Mouse (Mus musculus) adrenal gland, postnatal 4 days (tissue): ENCODE results near the gene Lhpp. TPM values are rescaled to one million over a fixed set of nuclear protein-coding genes. Genes with fewer than 3 reads are reported as not detected.

Experiments
- DNase-seq, 2 experiments: peaks; one replicate each; pipeline ENCODE4 v3.0.0; 2021 to 2022; ENCODE audit warnings: low spot score in 2 of 2, mixed read lengths in 2 of 2
- long read RNA-seq, 2 experiments: library from polyadenylated mRNA; stranded (forward); transcript quantifications; one replicate each; pipeline ENCODE4 v2.0.0; 2021
- total RNA-seq, 2 experiments: library from RNA; stranded (reverse); gene quantifications; 2 replicates each; pipeline ENCODE4 v1.2.3; 2021

The Lhpp gene
- total RNA-seq = 10 to 100 TPM; 18.7 to 18.9 TPM
- long read RNA-seq, experiment 1, transcript Lhpp-201 (7 exons, 1,612 nt) = major isoform, 17 of 22 reads
- long read RNA-seq, experiment 1, partial matches to known transcripts = 3 of 22 reads
- long read RNA-seq, experiment 1, other reads (novel, unspliced or antisense) = 2 of 22 reads
- long read RNA-seq, experiment 2, transcript Lhpp-201 (7 exons, 1,612 nt) = major isoform, 18 of 21 reads
- long read RNA-seq, experiment 2, partial matches to known transcripts = 1 of 21 reads
- long read RNA-seq, experiment 2, other reads (novel, unspliced or antisense) = 2 of 21 reads

DNA sequence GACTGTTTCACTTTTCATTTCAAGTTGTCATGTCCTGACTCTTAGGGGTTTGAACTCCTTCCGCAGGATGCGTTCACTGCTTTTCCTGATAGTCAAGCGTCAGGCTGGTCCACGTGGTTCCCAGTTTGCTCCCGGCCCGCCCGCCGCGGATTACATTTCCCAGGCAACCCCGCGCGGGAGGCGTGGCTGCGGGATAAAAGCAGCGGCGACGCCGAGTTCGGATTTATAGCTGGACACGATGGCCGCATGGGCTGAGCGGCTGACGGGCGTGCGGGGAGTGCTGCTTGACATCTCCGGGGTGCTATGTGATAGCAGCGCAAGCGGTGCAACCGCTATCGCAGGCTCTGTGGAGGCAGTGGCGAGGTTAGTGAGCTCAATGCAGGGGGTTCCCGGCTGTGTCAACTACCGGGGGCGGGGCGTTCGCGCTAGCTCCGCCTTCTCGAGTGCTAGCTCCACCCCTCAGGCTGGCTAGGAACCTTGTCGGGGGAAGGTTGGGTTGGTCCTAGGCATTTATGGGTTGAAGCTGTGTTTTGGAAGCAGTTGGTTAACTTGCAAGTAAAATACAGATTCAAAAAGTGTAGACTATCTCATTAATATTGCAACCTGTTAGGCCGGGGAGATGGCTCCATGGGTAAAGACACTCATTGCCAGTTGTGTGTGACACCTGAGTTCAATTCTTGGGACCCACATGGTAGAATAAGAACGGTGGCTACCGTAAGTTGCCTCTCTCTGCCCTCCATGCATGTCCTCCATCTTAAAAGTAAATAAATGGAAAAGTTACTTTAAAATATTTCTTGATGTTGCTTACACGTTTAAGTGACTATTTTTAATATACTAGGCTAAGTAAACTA lies at the start of gene Lhpp:
Gene Lhpp, plus strand, starts transcription at position 171 of the 851 bp plus-strand sequence.
- peak; percentile 67 to 80 for DNase-seq

- DNase-seq = no peak
Measured at GRCm38 (mm10) chr7:132565831-132566230, 44.6 kb upstream of the Lhpp start.

GRCm38 (mm10) chr7:132568817-132569216 lies 41.6 kb upstream of the Lhpp start:
- DNase-seq = no peak

DNA sequence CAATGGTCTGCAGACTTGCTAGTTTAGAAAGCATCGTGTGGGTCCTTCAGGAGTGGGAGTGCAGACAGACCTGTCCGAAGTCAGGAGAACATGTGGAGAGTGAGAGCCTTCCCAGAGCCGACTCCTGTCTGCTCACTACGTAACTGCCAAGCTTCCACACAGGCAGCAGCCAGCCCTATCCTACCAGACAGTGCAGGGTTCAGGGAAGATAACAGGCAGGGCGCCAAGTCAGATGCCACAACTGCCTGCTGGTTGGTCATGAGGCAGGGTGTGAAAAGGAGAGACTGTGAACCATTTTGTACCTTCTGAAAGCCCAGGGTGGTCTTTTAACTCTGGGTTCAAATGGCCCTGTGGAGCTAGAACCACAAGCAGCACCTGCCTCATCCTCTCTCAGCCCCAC lies 40.4 kb upstream of the Lhpp start:
- no peak for DNase-seq

- DNase-seq = no peak
Measured at GRCm38 (mm10) chr7:132571481-132571880, 39.0 kb upstream of the Lhpp start.

DNA sequence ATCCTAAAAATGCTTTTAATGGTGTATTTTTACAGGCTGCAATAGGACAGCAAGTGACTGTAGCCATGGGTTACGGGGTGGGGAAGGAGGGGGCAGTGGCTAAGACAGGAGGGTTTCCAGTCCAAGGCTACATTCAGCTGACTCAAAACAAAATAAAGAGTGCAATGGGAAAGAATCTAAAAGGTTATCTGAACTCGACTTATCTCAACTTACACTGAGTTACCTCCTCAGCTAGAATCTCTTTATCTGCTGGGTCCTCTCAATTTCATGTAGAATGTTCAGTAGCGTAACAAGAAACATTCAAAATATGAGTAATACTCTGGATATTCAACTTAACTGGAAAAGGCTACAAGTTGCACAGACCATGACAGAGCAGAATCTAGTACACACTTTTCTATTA lies 37.7 kb upstream of the Lhpp start:
- no peak for DNase-seq

GRCm38 (mm10) chr7:132573205-132573604 lies 37.2 kb upstream of the Lhpp start:
- no peak for DNase-seq

GRCm38 (mm10) chr7:132574646-132575045 lies 35.8 kb upstream of the Lhpp start:
- no peak for DNase-seq

- peak; percentile 53 to 66 for DNase-seq
Measured at GRCm38 (mm10) chr7:132575623-132576022, 34.8 kb upstream of the Lhpp start.

DNA sequence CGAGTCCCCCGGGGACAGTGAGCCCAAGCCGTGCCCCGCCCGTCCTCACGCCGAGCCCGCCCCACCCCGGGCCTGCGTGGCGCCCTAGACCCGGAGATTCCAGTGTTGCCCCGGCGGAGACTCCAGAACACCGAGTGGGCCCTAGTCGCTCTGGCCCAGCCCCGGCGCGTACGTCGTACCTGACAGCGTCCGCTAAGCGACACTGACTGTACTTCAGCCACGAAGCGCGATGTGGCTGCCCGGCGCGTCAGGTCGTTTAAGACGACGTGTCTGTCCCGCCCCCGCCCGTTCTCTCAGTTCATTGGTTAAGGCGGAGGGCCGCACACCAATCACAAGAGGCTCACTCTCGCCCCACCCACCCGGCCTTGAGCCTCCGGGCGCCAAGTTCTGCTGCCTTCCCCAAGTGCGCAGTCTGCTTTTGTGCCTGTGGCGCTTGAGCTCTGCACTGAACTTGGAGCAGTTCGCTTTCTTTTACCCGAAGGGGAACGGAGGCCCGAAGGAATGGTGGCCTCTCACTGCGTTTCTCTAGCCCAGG lies 34.3 kb upstream of the Lhpp start, which contains the start of gene Oat:
Gene Oat, minus strand, starts transcription at position 283 of the 535 bp plus-strand sequence.
- DNase-seq = peak; percentile 78 to 88

DNA sequence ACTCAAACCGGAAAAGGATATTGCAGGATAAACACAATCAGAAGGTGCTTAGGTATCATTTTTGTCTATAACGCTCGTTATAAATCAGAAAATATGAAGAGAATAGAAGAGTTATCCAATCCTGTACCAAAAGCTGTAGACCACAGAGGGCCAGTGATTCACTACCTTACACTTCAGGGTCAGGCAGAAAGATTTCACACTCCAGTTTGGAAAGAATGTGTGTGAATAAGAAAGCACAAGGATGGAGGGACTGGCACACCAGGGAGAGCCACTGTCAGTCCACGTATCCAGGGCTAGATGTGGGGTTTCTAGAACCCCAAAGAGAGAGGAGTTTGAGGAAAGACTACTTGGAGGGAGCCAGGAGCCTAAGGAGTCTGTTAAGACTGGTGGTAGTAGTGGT lies 33.5 kb upstream of the Lhpp start:
- no peak for DNase-seq

DNA sequence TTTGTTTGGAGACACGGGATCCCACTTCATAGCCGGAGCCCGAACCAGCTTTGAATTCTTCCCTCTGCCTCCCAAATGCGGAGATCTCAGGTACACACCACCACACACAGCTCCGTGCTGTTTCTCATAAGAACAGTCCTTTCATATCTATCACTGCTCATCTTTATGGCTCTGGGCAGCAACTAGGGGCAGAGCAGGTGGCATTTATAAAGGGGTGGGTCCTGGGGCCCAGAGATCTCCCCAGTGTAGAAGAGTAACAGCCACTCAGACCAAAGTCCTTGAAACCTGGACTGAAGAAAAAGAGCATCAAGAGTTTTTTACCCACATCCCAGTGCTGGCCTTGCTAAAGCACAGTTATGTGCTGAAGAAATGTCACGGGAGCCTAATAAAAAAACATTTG lies 29.9 kb upstream of the Lhpp start:
- DNase-seq = no peak

DNA sequence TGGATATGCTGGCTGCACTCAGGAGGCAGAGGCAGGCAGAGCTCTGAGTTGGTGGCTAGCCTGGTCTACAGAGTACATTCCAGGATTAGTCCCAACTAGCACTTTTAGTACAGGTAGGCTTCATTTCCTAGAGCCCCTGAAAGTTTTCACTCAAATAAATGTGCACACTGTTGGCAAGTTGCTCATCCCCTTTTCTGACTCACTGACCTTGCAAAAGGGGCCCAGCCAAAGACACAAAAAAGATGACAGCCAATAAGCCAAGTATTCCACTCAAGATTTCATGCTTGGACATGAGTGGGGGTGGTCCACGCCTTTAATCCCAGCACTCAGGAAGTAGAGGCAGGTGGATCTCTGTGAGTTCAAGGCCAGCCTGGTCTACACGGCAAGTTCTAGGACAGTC lies 29.0 kb upstream of the Lhpp start:
- no peak for DNase-seq

- no peak for DNase-seq
Measured at GRCm38 (mm10) chr7:132585695-132586491, 24.5 kb upstream of the Lhpp start.

DNA sequence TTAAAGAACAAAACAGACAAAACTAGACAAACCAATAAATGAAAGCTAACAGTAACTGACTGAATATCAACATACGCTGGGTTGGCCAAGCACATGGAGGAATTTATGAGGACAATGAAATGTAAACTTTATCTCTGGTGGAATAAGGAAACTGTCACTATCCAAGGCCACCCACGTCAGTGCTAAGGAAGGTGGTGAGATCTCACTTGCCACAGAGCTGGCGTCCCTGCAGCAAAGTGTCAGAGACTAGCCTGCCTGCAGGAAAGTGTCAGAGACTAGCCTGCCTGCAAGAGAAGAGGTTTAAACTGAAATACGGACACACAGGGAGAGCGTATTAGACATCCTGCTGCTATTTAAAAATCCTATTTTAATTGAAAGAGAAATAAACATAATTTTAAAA lies 23.3 kb upstream of the Lhpp start:
- no peak for DNase-seq

DNA sequence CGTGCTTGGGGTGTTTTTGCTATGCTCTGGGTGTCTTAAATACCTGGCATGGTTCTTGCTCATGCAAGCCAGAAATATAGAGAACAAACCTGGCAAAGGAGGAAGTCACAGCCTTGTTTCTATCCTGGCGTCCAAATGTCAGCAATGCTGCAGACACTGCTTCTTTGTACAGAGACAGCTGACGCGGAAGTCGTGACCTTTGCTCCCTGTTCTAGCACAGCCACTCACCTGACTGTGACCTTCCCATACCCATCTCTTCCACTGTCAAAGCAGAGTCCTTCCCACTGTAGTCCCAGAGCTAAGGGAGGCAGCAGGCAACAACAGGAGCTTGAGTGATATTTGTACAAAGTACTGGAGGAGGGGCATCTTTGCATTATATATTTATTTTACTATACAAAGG lies 20.8 kb upstream of the Lhpp start:
- DNase-seq = no peak

DNA sequence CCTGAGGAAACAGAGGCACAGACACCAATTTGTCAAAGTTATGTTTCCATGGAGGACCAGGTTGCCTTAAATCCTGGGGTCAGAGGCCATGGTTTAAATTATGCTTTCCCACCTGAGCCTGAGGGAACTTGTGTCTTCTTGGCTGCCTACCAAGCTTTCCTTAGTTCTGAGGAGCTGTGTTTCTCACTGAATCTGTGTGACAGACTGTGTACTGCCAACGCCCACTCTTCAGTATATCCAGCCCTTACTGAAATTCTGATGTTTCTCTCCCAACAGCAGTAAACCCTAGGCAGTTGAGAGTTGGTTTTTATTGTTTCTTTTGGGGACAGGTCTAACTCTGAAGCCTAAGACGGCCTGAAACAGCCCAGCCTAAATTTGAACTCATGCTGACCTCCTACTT lies 16.7 kb upstream of the Lhpp start:
- DNase-seq = no peak

GRCm38 (mm10) chr7:132594325-132594724 lies 16.1 kb upstream of the Lhpp start:
- DNase-seq = no peak

DNA sequence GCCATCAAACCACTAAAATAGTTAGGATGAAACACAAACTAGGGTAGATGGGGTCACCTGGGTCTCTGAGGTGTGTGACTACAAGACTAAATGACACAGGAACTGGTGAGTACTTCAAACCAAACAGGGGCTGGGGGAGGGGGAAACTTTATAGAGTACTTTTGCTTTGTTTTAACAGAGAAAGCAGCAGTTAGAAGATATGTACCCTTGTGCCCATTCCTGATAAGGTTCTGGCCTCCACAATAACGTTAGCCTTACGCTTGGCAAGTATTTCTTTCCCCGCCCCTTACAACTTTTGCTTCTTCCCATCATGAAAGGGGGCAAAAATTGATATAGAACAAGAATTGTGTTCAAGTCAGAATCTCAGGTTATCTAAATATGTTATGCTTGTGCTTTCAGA lies 14.7 kb upstream of the Lhpp start:
- no peak for DNase-seq

DNA sequence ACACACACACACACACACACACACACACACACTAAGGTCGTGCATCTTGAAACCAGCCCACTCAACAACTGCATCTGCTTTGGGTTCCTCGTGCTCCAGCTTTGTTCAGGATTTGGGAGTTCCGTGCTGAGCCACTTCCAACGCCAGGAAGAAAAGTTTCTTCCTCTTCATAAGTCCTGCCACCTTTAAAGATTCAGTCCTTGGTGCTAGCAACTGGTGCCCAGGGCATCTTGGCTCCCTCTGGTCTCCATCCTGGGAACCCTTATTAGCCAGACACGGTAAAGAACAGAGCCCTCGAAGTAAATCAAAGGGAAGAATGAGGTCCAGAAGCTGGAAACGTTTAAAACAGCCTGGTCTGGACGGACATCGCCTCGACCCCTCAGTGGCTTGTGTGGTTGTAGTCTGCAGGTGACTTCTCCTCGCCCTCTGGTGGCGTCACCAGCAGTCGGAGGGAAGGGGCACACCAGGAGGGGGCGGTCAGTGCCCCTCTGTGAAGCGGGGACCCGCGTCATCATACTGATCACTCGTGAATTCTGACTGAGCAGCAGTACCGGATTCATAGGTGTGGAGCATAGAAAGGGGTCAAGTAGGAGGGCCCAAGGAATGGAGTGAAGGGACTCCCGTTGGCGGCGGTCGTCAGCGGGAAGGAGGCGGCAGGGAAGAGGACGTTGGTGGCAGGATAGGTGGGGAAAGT lies 13.7 kb upstream of the Lhpp start:
- DNase-seq = no peak
